Mouse (Mus musculus) kidney, adult 9 months (tissue): ENCODE data around the gene Rnf111.
A peak's percentile ranks its signal among the peaks of the same experiment; 100 is the strongest.
"Not testable (repeated sequence)": the region's sequence is repeated elsewhere in the genome, so short reads cannot be mapped to it uniquely, and the experiment has no call there.

ENCODE experiments used
- DNase-seq: peaks from one replicate; pipeline ENCODE4 v3.0.0; 2022

Rnf111 gene

DNA sequence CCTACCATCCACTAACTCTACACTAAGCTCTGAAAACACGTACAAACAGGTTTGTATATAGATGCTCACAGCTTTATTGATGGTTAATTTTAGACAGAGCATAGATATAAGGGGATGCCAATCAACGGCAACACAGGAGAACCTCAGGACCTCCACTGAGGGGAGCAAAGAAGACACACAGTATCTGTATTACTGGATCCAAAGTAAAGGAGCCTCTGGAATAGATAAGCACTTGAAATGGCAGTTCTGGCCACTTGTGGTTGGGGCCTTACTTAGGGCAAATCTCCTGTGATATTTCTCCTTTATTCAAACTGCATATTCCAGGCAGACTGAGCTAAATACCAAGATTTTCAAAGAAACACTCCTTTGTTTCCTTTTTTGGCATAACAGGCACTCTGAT lies 10.5 kb downstream of the Rnf111 start:
- no peak for DNase-seq

GRCm38 (mm10) chr9:70491176-70491575 lies 12.3 kb downstream of the Rnf111 start:
- no peak for DNase-seq

DNA sequence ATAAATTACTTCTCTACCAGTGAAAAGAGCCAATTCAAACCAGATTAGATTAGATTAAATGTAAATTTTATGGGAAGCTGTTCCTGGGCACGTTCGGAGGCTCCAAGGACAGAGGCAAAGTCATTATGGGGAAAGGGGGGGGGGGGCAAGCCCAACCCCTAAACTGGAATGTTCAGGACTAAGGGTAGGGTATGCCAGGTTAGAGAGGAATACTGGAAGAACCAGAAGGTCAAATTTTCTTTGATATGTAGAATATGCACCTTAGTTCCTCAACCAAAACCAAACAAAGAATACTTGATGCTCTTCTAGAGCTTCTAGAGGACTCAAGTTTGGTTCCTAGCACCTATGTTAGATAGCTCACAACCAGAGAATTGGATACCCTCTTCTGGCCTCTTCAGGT lies 16.1 kb downstream of the Rnf111 start:
- DNase-seq: no peak

DNA sequence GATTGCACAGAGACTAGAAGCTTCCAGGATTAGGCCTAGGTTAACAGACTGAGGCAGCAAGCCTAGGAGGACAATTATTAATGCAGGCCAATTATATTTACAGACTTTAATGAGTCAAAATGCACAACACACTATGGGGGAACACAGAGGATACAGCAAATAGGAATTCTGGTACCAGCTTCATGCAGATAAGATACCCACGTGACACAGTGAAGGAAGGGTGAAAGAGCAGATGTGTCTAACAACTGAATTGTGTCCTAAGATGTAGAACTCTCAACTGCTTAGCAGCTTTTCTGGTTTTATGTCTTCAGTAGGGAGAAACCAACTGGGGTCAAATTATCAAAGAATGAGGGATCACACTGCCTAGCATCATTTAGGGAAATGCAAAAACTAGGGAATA lies 17.7 kb downstream of the Rnf111 start:
- no peak for DNase-seq

DNA sequence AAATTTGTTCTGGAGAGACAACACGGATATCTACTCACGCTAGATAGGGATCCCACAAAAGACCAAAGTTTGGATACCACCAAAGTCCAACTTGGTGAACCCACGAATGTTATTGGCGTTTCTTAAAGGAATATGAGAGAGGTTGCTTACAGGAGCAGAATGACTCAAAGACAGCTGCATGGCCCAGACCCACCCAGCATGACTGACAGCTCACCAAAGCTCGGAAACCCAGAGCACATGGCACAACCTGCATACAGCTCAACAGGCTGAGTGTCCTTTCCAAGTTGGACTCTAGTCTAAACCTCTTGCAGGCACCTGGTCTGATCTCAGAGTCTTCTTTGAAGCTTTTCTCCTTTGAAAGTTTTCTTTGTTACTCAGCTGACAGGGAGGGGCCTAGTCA lies 20.0 kb downstream of the Rnf111 start:
- DNase-seq: no peak

GRCm38 (mm10) chr9:70481872-70482271 lies 21.7 kb downstream of the Rnf111 start:
- no peak for DNase-seq

GRCm38 (mm10) chr9:70477229-70477628 lies 26.3 kb downstream of the Rnf111 start:
- DNase-seq: no peak

DNA sequence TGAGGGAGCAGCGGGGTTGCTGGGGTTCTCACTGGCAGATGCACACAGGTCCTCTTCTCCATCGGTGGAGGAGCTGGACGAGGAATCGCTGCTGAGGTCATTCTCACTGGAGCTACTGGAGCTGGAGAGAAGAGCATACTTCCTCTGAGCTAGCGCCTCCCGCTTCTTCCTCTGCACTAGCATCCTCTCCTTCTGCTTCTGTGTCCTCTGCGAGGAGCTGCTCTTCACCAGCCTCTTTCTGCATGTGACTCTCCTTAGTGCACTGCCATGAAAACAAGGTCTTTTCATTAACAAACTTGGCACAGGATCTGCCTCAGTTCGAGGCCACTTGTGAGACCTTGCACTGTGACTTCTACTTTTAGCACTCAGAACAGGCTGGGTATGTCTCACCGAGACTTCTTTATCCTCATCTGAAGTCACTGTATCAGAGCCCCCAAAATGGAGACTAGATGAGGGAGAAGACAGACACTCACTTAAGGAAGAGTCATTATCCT lies 27.7 kb downstream of the Rnf111 start:
- no peak for DNase-seq

GRCm38 (mm10) chr9:70473400-70473799 lies 30.1 kb downstream of the Rnf111 start:
- DNase-seq: peak; percentile 22

GRCm38 (mm10) chr9:70463091-70463490 lies 40.4 kb downstream of the Rnf111 start:
- not testable (repeated sequence) for DNase-seq

GRCm38 (mm10) chr9:70452371-70452770 lies 51.2 kb downstream of the Rnf111 start:
- no peak for DNase-seq

DNA sequence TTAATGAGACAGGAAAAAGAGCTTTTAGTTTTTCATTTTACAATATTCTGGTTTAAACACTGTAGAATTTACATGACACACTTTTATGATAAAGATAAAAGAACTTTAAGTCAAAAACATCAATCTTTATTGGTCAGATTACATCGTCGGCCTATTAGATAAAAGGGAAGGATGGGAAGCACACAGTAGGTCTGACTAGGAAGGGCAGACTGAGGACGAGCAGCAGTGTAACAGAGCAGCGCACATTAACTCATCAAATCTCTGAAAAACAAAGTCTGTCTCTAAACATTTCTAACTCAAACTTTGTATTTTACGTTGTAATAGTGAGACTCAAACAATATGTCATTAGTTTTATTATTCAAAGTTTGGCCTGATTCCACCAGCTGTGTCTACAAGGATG lies 54.5 kb downstream of the Rnf111 start:
- no peak for DNase-seq

DNA sequence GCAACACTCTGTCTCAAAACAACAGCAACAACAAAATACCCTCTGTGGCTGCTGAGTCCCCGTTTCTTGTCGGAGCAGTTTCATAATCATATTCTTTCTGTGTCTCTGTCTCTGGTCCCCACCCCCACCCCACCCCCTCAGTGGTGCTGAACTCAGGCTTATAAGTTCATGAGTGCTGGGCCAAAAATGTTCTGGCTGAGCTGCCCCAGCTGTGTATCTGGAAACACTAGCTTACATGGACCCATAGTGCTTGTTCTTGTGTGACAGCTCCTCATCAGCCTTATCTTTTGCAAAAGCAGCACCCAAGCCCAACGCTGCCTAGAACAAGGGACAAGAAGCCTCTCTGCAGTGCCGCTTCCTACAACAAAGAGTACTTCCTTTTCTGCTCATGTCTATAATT lies 63.6 kb downstream of the Rnf111 start:
- DNase-seq: peak; percentile 45

DNA sequence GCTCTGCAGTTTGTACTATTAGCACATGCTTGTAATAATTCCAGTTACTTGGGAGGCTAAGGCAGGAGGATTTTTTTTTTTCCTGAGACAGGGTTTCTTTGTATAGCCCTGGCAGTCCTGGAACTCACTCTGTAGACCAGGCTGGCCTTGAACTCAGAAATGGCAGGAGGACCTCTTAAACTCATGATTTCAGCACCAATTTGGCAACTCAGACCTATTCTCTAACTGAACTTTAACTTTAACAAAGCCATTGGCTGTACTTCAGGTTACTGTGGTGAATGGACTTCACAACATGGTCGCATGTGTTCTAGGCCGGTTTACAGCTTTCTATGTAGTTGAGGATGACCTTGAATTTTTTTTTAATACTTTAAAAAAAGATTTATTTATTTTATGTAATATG lies 80.9 kb downstream of the Rnf111 start:
- DNase-seq: no peak

DNA sequence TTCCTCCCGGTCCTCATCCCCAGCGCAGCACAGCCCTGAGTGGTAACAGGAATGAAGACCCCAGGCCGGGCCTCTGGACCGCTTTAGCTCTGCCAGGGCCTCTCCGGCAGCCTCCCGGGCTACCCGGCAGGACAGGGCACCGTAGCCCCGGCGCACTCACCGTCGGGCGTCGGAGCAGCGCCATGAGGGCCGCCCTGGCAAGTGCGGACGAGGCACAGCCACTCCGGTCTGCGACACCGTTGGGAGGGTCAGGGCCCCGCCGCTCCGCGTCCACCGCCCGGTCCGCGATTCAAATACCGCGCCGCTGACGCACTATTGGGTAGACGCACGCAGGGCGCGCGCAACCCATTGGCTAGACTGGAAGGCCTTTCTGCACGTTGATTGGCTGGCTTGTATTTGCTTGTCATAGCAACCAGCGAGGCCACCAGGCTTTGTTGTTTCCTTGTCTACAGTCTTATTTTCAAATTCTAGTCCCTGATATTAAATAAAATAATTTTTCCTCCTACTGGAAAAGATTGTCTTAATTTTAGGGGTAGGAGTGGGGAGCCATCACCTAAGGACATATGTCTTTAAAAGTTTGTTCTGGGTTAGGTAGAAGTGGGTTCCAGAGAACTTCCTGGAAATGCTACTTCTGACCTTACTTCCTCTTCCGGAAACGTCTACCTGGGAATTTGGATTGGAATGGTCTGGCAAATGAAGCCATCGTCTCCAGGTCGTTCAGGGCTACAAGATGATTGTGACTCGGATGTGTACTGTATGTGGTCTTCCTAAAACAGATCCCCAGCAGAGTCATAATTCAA lies 82.1 kb downstream of the Rnf111 start, which contains the start of gene Ccnb2:
Gene Ccnb2, minus strand, starts transcription at position 291 of the 800 bp plus-strand sequence.
- DNase-seq: peak; percentile 89

- DNase-seq: no peak
These were observed 87.1 kb downstream of the Rnf111 start for GRCm38 (mm10) chr9:70416412-70416811.

DNA sequence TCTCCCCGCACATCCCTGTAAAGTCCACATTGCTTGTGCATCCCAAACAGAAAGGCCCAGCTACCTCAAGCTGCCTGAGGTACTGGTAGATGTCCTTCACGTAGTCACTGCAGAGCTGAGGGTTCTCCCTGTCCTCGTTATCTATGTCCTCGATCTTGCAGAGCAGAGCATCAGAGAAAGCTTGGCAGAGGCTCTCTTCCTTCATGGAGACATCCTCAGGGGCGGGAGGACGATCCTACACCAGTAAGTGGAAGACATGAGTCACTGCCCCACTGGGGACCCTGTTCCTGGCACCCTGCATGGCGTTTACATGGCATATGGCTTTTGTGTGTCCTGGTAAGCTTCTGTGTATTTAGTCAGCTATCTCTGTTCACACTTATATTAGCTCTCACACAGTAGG lies 90.5 kb downstream of the Rnf111 start:
- DNase-seq: no peak

- DNase-seq: no peak
These were observed 92.9 kb downstream of the Rnf111 start for GRCm38 (mm10) chr9:70410668-70411067.

DNA sequence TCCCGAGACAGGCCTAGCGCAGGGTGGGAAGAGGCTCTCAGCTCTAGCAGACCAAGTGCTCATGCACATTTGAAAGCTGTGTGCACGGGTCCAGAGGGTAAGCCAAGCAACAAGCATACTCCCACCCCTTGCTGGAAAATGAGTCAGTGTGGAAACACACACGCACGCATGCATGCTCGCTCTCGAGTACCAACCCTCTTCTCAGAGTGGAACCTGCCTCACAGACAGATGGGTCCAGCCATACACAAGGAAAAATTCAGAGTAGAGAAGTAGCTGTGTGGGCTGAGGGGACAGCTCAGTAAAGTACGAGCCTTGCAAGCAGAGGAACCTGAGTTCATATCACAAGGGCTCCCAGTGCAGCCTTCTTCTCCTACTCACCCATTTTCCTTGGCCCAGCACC lies 93.8 kb downstream of the Rnf111 start:
- DNase-seq: no peak

- DNase-seq: peak; percentile 54
These were observed 94.7 kb downstream of the Rnf111 start for GRCm38 (mm10) chr9:70408791-70409190.

DNA sequence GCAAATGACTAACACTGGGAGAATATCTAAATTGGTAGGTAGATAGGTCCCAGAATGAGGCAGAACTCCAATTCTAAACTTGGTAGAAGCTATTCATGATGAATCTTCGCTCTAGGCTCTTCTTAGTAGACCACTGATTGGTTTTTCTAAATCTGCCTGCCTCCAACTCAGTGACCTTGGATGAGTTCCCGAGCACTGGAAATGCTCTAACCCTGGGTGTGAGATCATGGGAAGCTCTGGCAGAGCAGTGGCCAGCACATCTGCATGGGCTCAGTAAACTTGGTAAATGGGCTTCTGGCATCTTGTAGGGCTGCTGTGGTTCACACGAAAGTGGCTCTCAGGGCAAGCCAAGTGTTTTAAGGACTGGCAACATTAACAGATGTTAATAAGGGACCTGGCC lies 96.9 kb downstream of the Rnf111 start:
- no peak for DNase-seq

GRCm38 (mm10) chr9:70401937-70402539 lies 101.5 kb downstream of the Rnf111 start:
- DNase-seq: no peak

DNA sequence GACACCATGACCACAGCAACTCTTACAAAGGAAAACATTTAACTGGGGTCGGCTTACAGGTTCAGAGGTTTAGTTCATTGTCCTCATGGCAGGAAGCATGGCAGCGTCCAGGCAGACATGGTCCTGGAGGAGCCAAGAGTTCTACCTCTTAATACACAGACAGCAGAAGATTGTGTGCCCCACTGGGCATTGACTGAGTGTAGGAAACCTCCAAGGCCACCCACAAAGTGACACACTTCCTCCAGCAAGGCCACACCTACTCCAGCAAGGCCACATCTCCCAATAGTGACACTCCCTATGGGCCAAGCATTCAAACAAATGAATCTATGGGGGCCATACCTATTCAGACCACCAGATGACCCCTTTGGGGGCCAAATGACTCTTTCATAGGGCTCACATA lies 107.4 kb downstream of the Rnf111 start:
- no peak for DNase-seq

DNA sequence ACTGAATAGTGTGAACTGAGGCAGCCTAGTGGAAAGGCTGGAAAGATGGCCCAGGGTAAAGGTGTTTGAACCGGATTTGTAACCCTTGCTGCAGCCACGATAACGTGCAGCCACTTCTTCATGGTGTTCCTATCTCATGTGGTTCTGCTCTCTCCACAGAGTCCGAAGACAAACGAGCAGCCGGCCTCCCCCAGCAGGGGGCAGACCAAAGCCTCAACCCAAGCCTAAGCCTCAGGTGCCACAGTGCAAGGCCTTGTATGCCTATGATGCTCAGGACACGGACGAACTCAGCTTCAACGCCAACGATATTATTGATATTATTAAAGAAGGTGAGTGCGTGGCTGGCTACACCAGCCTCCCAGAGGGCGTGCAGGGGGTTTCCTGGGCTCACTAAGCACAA lies 107.9 kb downstream of the Rnf111 start:
- peak; percentile 21 for DNase-seq

DNA sequence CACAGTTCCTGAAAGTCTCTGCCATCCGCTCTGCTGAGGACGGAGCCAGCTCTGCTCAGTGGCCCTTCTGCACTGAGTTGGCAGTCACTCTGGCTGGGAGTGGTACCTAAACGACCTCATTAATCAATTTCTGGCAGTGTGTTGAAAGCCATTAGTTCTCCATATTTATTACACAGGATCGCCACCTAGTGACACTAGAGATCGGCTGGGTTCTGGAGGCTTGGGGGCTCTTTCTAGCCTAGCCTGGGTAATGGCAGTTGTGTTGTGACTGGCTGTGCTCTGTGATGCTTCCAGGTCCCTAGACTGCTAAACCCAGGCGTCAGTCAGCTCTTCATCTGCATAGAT lies 111.0 kb downstream of the Rnf111 start:
- DNase-seq: peak; percentile 44
